Mouse (Mus musculus) left cerebral cortex, postnatal 36 days (tissue): ENCODE measurements around the gene Slc41a1. TPM values are rescaled to one million over a fixed set of nuclear protein-coding genes. Genes with fewer than 3 reads are reported as not detected.

ENCODE experiments used
- DNase-seq, 2 experiments: peaks; one replicate each; pipeline ENCODE4 v3.0.0; 2021 to 2022; ENCODE audit warnings: low spot score in 2 of 2, mixed read lengths in 1 of 2
- intact Hi-C: fragments of 180-260 bp; cut with DNase I; formaldehyde crosslinking; loops from one replicate; pipeline ENCODE4 v1.15.1; 2025
- total RNA-seq, 2 experiments: library from RNA; stranded (reverse); gene quantifications; 2 replicates each; pipeline ENCODE4 v1.2.3; 2021

Slc41a1 gene
- total RNA-seq, 2 experiments from 2014 or later = 42.8 to 51.5 TPM

GRCm38 (mm10) chr1:131823563-131823962 lies 3.7 kb upstream of the Slc41a1 start:
- DNase-seq = peak; percentile 41 to 60
- intact Hi-C loops = no loop called here

GRCm38 (mm10) chr1:131824528-131825181 lies 2.6 kb upstream of the Slc41a1 start:
- intact Hi-C loops = loop anchor here (5.0 kb wide), 1 partner anchor 52 kb away; no protein-coding TSS in a partner anchor
- no peak for DNase-seq

GRCm38 (mm10) chr1:131827787-131828258 lies 530 bp downstream of the Slc41a1 start:
- DNase-seq = peak; percentile 94
- intact Hi-C loops = loop anchor here (5.0 kb wide), 1 partner anchor 56 kb away; no protein-coding TSS in a partner anchor

GRCm38 (mm10) chr1:131828297-131829126 lies 1.2 kb downstream of the Slc41a1 start:
- no peak for DNase-seq
- intact Hi-C loops = loop anchor here (5.0 kb wide), 1 partner anchor 56 kb away; no protein-coding TSS in a partner anchor

- intact Hi-C loops = loop anchor here (5.0 kb wide), 1 partner anchor 57 kb away; no protein-coding TSS in a partner anchor
- no peak for DNase-seq
These were observed 2.0 kb downstream of the Slc41a1 start for GRCm38 (mm10) chr1:131829279-131829678.

GRCm38 (mm10) chr1:131830561-131830960 lies 3.3 kb downstream of the Slc41a1 start:
- DNase-seq = no peak
- intact Hi-C loops = loop anchor here (10.0 kb wide), 1 partner anchor 276 kb away; no protein-coding TSS in a partner anchor

- DNase-seq = no peak
- intact Hi-C loops = loop anchor here (10.0 kb wide), 1 partner anchor 276 kb away; no protein-coding TSS in a partner anchor
These were observed 3.8 kb downstream of the Slc41a1 start for GRCm38 (mm10) chr1:131830971-131831641.

- DNase-seq = no peak
- intact Hi-C loops = loop anchor here (10.0 kb wide), 1 partner anchor 282 kb away; no protein-coding TSS in a partner anchor
These were observed 9.7 kb downstream of the Slc41a1 start for GRCm38 (mm10) chr1:131837035-131837434.

- DNase-seq = no peak
- intact Hi-C loops = loop anchor here (10.0 kb wide), 1 partner anchor 284 kb away; no protein-coding TSS in a partner anchor
These were observed 11.2 kb downstream of the Slc41a1 start for GRCm38 (mm10) chr1:131838542-131838941.

GRCm38 (mm10) chr1:131839279-131839678 lies 12.0 kb downstream of the Slc41a1 start:
- intact Hi-C loops = loop anchor here (10.0 kb wide), 1 partner anchor 284 kb away; no protein-coding TSS in a partner anchor
- peak in 1 of 2 experiments; percentile 10 for DNase-seq

- intact Hi-C loops = no loop called here
- no peak for DNase-seq
These were observed 14.9 kb downstream of the Slc41a1 start for GRCm38 (mm10) chr1:131842221-131842620.

- intact Hi-C loops = no loop called here
- DNase-seq = no peak
These were observed 16.5 kb downstream of the Slc41a1 start for GRCm38 (mm10) chr1:131843758-131844157.

- no peak for DNase-seq
- intact Hi-C loops = loop anchor here (5.0 kb wide), 2 partner anchors 78 to 133 kb away; no protein-coding TSS in a partner anchor
These were observed 17.6 kb downstream of the Slc41a1 start for GRCm38 (mm10) chr1:131844883-131845282.

GRCm38 (mm10) chr1:131846255-131846654 lies 19.0 kb downstream of the Slc41a1 start:
- intact Hi-C loops = loop anchor here (5.0 kb wide), 2 partner anchors 79 to 134 kb away; no protein-coding TSS in a partner anchor
- DNase-seq = peak; percentile 36 to 50

GRCm38 (mm10) chr1:131861811-131862210 lies 34.5 kb downstream of the Slc41a1 start:
- no peak for DNase-seq
- intact Hi-C loops = no loop called here

- intact Hi-C loops = no loop called here
- DNase-seq = no peak
These were observed 38.3 kb downstream of the Slc41a1 start for GRCm38 (mm10) chr1:131865596-131865995.

- intact Hi-C loops = no loop called here
- DNase-seq = no peak
These were observed 39.2 kb downstream of the Slc41a1 start for GRCm38 (mm10) chr1:131866304-131866999.

- intact Hi-C loops = no loop called here
- peak; percentile 82 to 89 for DNase-seq
These were observed 40.0 kb downstream of the Slc41a1 start, which contains the start of gene Rab29 for GRCm38 (mm10) chr1:131867093-131867945. TSS of gene Rab29 (plus strand) at chr1:131867224.
